ENCODE assay signal across 7 mouse cellular contexts in genomic region chr16:78930382-78931286, GRCm38 (mm10). TPM values are rescaled to one million over a fixed set of nuclear protein-coding genes. Genes with fewer than 3 reads are reported as not detected.
DNase-seq lines count a peak whose midpoint lies in the region; ATAC-seq and TF ChIP-seq lines count a peak whose summit lies in the region.

Chodl (plus strand) TSS chr16:78930948.

- H3K9ac ChIP-seq in lung, embryonic 15.5 days, result 0 out of 2 replicates have a peak within 1 kb of the TSS, but pooled peaks have one; percentile 1
- H3K9ac ChIP-seq in midbrain, postnatal 0 days (replicated peaks; ENCODE audit: low read length, poor library complexity, severe bottlenecking), result peak within 1 kb of the TSS; percentile 61

- H3K4me2 ChIP-seq in lung, embryonic 15.5 days, result peak within 1 kb of the TSS; percentile 83
- peak within 1 kb of the TSS; percentile 98 for H3K4me2 ChIP-seq in midbrain, postnatal 0 days (ENCODE audit: low read depth, low read length, poor library complexity, severe bottlenecking)

- TF ChIP-seq CTCF in midbrain, postnatal 0 days (IDR thresholded peaks at IDR 0.05), result no peak

- peak; percentile 84 for ATAC-seq in lung, embryonic 15.5 days (ENCODE audit: borderline replicate concordance, extremely low read depth, low FRiP score, low TSS enrichment)
- peak; percentile 83 for ATAC-seq in midbrain, postnatal 0 days (ENCODE audit: low FRiP score)

- H3K27me3 ChIP-seq in lung, embryonic 15.5 days, result peaks cover 4% of the 10 kb centered on the region
- no peaks in the 10 kb centered on the region for H3K27me3 ChIP-seq in midbrain, postnatal 0 days (ENCODE audit: insufficient read depth, low read length)

- H3K4me1 ChIP-seq in lung, embryonic 15.5 days, result peaks cover 16% of the 10 kb centered on the region
- no peaks in the 10 kb centered on the region for H3K4me1 ChIP-seq in midbrain, postnatal 0 days (ENCODE audit: insufficient read depth, low read length)

- 11% methylated on average over 19 of the region's 19 CpGs for WGBS in lung, embryonic 15.5 days
- 12% methylated on average over 19 of the region's 19 CpGs for WGBS in midbrain, postnatal 0 days

- no peaks in the 10 kb centered on the region for H3K36me3 ChIP-seq in lung, embryonic 15.5 days
- H3K36me3 ChIP-seq in midbrain, postnatal 0 days (ENCODE audit: insufficient read depth, low read length), result no peaks in the 10 kb centered on the region

- H3K4me3 ChIP-seq in lung, embryonic 15.5 days, result peak within 1 kb of the TSS; percentile 29
- peak within 1 kb of the TSS; percentile 63 for H3K4me3 ChIP-seq in midbrain, postnatal 0 days (ENCODE audit: low read depth, low read length)

- no peak for DNase-seq in lung, postnatal 36 days
- peak; percentile 40 for DNase-seq in embryo, embryonic 10 days (ENCODE audit: low spot score)
- peak; percentile 17 for DNase-seq in forelimb bud, embryonic 11.5 days (ENCODE audit: low read depth, low spot score)
- DNase-seq in kidney, postnatal 10 days, result peak; percentile 54
- DNase-seq in midbrain, postnatal 0 days (ENCODE audit: low spot score), result peak; percentile 73
- no peak for DNase-seq in thymus, adult 18-20 months

- H3K27ac ChIP-seq in lung, embryonic 15.5 days, result no peak within 1 kb of the TSS
- no peak within 1 kb of the TSS for H3K27ac ChIP-seq in midbrain, postnatal 0 days (ENCODE audit: low read depth, low read length)

- no peaks in the 10 kb centered on the region for H3K9me3 ChIP-seq in lung, embryonic 15.5 days
- no peaks in the 10 kb centered on the region for H3K9me3 ChIP-seq in midbrain, postnatal 0 days (ENCODE audit: low read length)

RNA-seq across cellular contexts. Expression of gene Chodl, which starts in this region (rescaled TPM):
- polyA plus RNA-seq in lung, embryonic 15.5 days (2015; fragmentation: Nextera tagmentation; extraction: Ambion mirVana), result 1.3 and 1.7 TPM in 2 replicates
- total RNA-seq in midbrain, postnatal 0 days (2014; rRNA removed), result 7.4 and 11.6 TPM in 2 replicates
- 8.9 and 11.0 TPM in 2 replicates for polyA plus RNA-seq in midbrain, postnatal 0 days (2015; fragmentation: Nextera tagmentation; extraction: Ambion mirVana)

Comparison
In these comparisons a context has a peak if more than half of its experiments do, and no peak if none do; other contexts are left out.
1. DNase-seq: peak in embryo, embryonic 10 days (single experiment), forelimb bud, embryonic 11.5 days (single experiment), kidney, postnatal 10 days (single experiment) and midbrain, postnatal 0 days (single experiment); none in lung, postnatal 36 days (single experiment) and thymus, adult 18-20 months (0 of 2).